Mouse (Mus musculus) CH12.LX (cell line): ENCODE data around the gene Actr3.

Experiments used
- POLR2A ChIP-seq: IDR thresholded peaks from 2 replicates; pipeline ENCODE4 v1.6.1; 2011; ENCODE audit warnings: low read depth, mild to moderate bottlenecking, improper control_type of control experiment, low read length
- SMC3 ChIP-seq: IDR thresholded peaks from 2 replicates; pipeline ENCODE4 v1.6.1; 2011; ENCODE audit warnings: low read depth, low read length, improper control_type of control experiment

- TF ChIP-seq POLR2A (no peak), SMC3 (no peak)
Observed at GRCm38 (mm10) chr1:125447926-125448325, 12.4 kb upstream of the Actr3 start.
